In genomic region chr11:60359936-60360335, GRCm38 (mm10) we compare ENCODE assay signal across 16 mouse cellular contexts. TPM values are rescaled to one million over a fixed set of nuclear protein-coding genes. Genes with fewer than 3 reads are reported as not detected.
A peak's percentile ranks its signal among the peaks of the same experiment; 100 is the strongest.
DNase-seq lines count a peak whose midpoint lies in the region; ATAC-seq and TF ChIP-seq lines count a peak whose summit lies in the region.
"Had no signal": no experiment of that assay in that cellular context is flagged by ENCODE, and none has a peak within 500 bp of the region (broad histone marks: within the 10 kb centered on the region; RNA-seq: fewer than 3 reads in every experiment).

No protein-coding gene starts in this region.

- no peak for TF ChIP-seq EP300 in heart, adult 2 months (IDR thresholded peaks at IDR 0.05; ENCODE audit: insufficient read depth, low read depth, low read length)

- TF ChIP-seq CTCF in heart, adult 2 months (IDR thresholded peaks at IDR 0.05), result no peak
- no peak for TF ChIP-seq CTCF in left cerebral cortex, adult 2 months (IDR thresholded peaks at IDR 0.05)

- H3K27me3 ChIP-seq in heart, adult 2 months (ENCODE audit: control insufficient read depth, insufficient read depth, low read length), result no peaks in the 10 kb centered on the region
- H3K27me3 ChIP-seq in stomach, embryonic 16.5 days (ENCODE audit: control insufficient read depth, insufficient read depth, low read length), result no peaks in the 10 kb centered on the region
- H3K27me3 ChIP-seq: embryonic facial prominence, embryonic 13.5 days; forebrain, embryonic 12.5 days; heart, embryonic 13.5 days; intestine, embryonic 15.5 days had no signal

- H3K9ac ChIP-seq in heart, adult 2 months (ENCODE audit: low read depth, low read length), result no peak overlapping the region
- no peak overlapping the region for H3K9ac ChIP-seq in stomach, embryonic 16.5 days (ENCODE audit: low read length)
- H3K9ac ChIP-seq: embryonic facial prominence, embryonic 13.5 days; forebrain, embryonic 12.5 days; heart, embryonic 13.5 days; hindbrain, embryonic 14.5 days; intestine, embryonic 15.5 days had no signal

- peak overlapping the region; percentile 90 for H3K27ac ChIP-seq in heart, adult 2 months
- H3K27ac ChIP-seq in left cerebral cortex, adult 2 months, result peak overlapping the region; percentile 59
- H3K27ac ChIP-seq in stomach, embryonic 16.5 days (ENCODE audit: low read length), result peak overlapping the region; percentile 10; the same call in 1 of the 2 replicates
- H3K27ac ChIP-seq: embryonic facial prominence, embryonic 13.5 days; forebrain, embryonic 12.5 days; heart, embryonic 13.5 days; hindbrain, embryonic 14.5 days; intestine, embryonic 15.5 days had no signal

- H3K4me3 ChIP-seq in heart, adult 2 months, result no peak overlapping the region
- no peak overlapping the region for H3K4me3 ChIP-seq in left cerebral cortex, adult 2 months
- H3K4me3 ChIP-seq in stomach, embryonic 16.5 days (replicated peaks; ENCODE audit: low read length), result no peak overlapping the region
- H3K4me3 ChIP-seq: embryonic facial prominence, embryonic 13.5 days; forebrain, embryonic 12.5 days; heart, embryonic 13.5 days; intestine, embryonic 15.5 days had no signal

- intact Hi-C loops in heart, adult 2 months (cut with DNase I), result no loop called here
- intact Hi-C loops in heart, postnatal 25 days (cut with DNase I), result no loop called here
- intact Hi-C loops in left cerebral cortex, adult 2 months (cut with DNase I), result no loop called here
- intact Hi-C loops in left cerebral cortex, postnatal 14 days (cut with DNase I), result no loop called here

- no peaks in the 10 kb centered on the region for H3K79me2 ChIP-seq in heart, adult 2 months (replicated peaks; ENCODE audit: control insufficient read depth, insufficient read depth, low read length)

- no peaks in the 10 kb centered on the region for H3K9me3 ChIP-seq in stomach, embryonic 16.5 days (replicated peaks; ENCODE audit: control insufficient read depth, low read length)
- H3K9me3 ChIP-seq: embryonic facial prominence, embryonic 13.5 days; forebrain, embryonic 12.5 days; heart, embryonic 13.5 days; intestine, embryonic 15.5 days had no signal

- TF ChIP-seq POLR2A in heart, adult 2 months (IDR thresholded peaks at IDR 0.05; ENCODE audit: insufficient read depth, low read depth, low read length), result no peak

- ATAC-seq in stomach, embryonic 16.5 days (ENCODE audit: insufficient read depth, low FRiP score), result no peak
- ATAC-seq: forebrain, embryonic 16.5 days; intestine, embryonic 15.5 days had no signal

- H3K4me1 ChIP-seq in heart, adult 2 months (ENCODE audit: control insufficient read depth, insufficient read depth, low read length), result peaks cover 9% of the 10 kb centered on the region
- peaks cover 12% of the 10 kb centered on the region; the same call in 1 of the 2 replicates for H3K4me1 ChIP-seq in stomach, embryonic 16.5 days (ENCODE audit: control insufficient read depth, insufficient read depth, low read length)
- H3K4me1 ChIP-seq: embryonic facial prominence, embryonic 13.5 days; forebrain, embryonic 12.5 days; intestine, embryonic 15.5 days had no signal

- 62% methylated on average over 1 of the region's 1 CpGs for WGBS in heart, adult 2 months
- WGBS in stomach, embryonic 16.5 days, result 93% methylated on average over 1 of the region's 1 CpGs

- no peak overlapping the region for H3K4me2 ChIP-seq in stomach, embryonic 16.5 days (ENCODE audit: low read depth, low read length)
- H3K4me2 ChIP-seq: embryonic facial prominence, embryonic 13.5 days; forebrain, embryonic 12.5 days; heart, embryonic 13.5 days; hindbrain, embryonic 14.5 days; intestine, embryonic 15.5 days had no signal

- no peak for DNase-seq in heart, adult 2 months
- no peak for DNase-seq in heart, postnatal 25 days (ENCODE audit: low spot score)
- DNase-seq in left cerebral cortex, adult 2 months (ENCODE audit: extremely low spot score in 1 of 2, low spot score in 2 of 2), result no peak
- no peak for DNase-seq in left cerebral cortex, postnatal 14 days (ENCODE audit: low spot score in 2 of 2)
- no peak for DNase-seq in lung, adult 18-20 months
- DNase-seq: adrenal gland, adult 2 months; adrenal gland, postnatal 25 days; cerebellum, adult 9-10 months; cerebellum, postnatal 25 days had no signal

- H3K36me3 ChIP-seq in heart, adult 2 months (ENCODE audit: control insufficient read depth, insufficient read depth, low read length), result no peaks in the 10 kb centered on the region
- no peaks in the 10 kb centered on the region for H3K36me3 ChIP-seq in stomach, embryonic 16.5 days (ENCODE audit: control insufficient read depth, insufficient read depth, low read length)
- H3K36me3 ChIP-seq: embryonic facial prominence, embryonic 13.5 days; forebrain, embryonic 12.5 days; heart, embryonic 13.5 days; intestine, embryonic 15.5 days had no signal

RNA-seq across cellular contexts. Expression of gene Drc3, which starts 6.8 kb away (rescaled TPM):
- total RNA-seq in heart, adult 2 months (2021), result 1 to 10 TPM; 1.6 to 2.4 TPM
- polyA plus RNA-seq in heart, adult 2 months (2012; rRNA removed), result 4.1 and 4.2 TPM in 2 replicates
- total RNA-seq in heart, postnatal 25 days (2021), result 1 to 10 TPM; 2.1 TPM
- 10 to 100 TPM; 11.7 to 12.5 TPM for total RNA-seq in left cerebral cortex, adult 2 months (2021)
- 10 to 100 TPM; 11.7 to 13.6 TPM for total RNA-seq in left cerebral cortex, postnatal 14 days (2021)
- 1.4 TPM in 2 replicates for polyA plus RNA-seq in stomach, embryonic 16.5 days (2015; fragmentation: Nextera tagmentation; extraction: Ambion mirVana)

RNA-seq across cellular contexts. Expression of gene Tom1l2, which starts 7.2 kb away (rescaled TPM):
- 100 to 1,000 TPM; 102 to 113 TPM for total RNA-seq in heart, adult 2 months (2021)
- 123 and 149 TPM in 2 replicates for polyA plus RNA-seq in heart, adult 2 months (2012; rRNA removed)
- total RNA-seq in heart, postnatal 25 days (2021), result 100 to 1,000 TPM in 1 of 2 experiments, 10 to 100 TPM in 1; 98.9 to 110 TPM
- 100 to 1,000 TPM; 216 to 221 TPM for total RNA-seq in left cerebral cortex, adult 2 months (2021)
- total RNA-seq in left cerebral cortex, postnatal 14 days (2021), result 100 to 1,000 TPM; 163 to 172 TPM
- 29.9 and 35.8 TPM in 2 replicates for polyA plus RNA-seq in stomach, embryonic 16.5 days (2015; fragmentation: Nextera tagmentation; extraction: Ambion mirVana)

RNA-seq across cellular contexts. Expression of gene Gid4, which starts 57.0 kb away (rescaled TPM):
- total RNA-seq in heart, adult 2 months (2021), result 10 to 100 TPM; 47.8 to 49.5 TPM
- 30.5 and 53.8 TPM in 2 replicates for polyA plus RNA-seq in heart, adult 2 months (2012; rRNA removed)
- 10 to 100 TPM; 44.3 to 47.6 TPM for total RNA-seq in heart, postnatal 25 days (2021)
- 10 to 100 TPM; 52.6 to 52.7 TPM for total RNA-seq in left cerebral cortex, adult 2 months (2021)
- 10 to 100 TPM; 43.0 to 44.7 TPM for total RNA-seq in left cerebral cortex, postnatal 14 days (2021)
- polyA plus RNA-seq in stomach, embryonic 16.5 days (2015; fragmentation: Nextera tagmentation; extraction: Ambion mirVana), result 20.0 and 21.2 TPM in 2 replicates

RNA-seq across cellular contexts. Expression of gene Atpaf2, which starts 58.3 kb away (rescaled TPM):
- 10 to 100 TPM; 39.8 to 45.3 TPM for total RNA-seq in heart, adult 2 months (2021)
- polyA plus RNA-seq in heart, adult 2 months (2012; rRNA removed), result 37.7 and 46.7 TPM in 2 replicates
- total RNA-seq in heart, postnatal 25 days (2021), result 10 to 100 TPM; 44.5 to 49.9 TPM
- total RNA-seq in left cerebral cortex, adult 2 months (2021), result 10 to 100 TPM; 24.6 to 32.7 TPM
- 10 to 100 TPM; 28.7 to 30.4 TPM for total RNA-seq in left cerebral cortex, postnatal 14 days (2021)
- 51.2 and 52.6 TPM in 2 replicates for polyA plus RNA-seq in stomach, embryonic 16.5 days (2015; fragmentation: Nextera tagmentation; extraction: Ambion mirVana)

Comparison
In these comparisons a context has a peak if more than half of its experiments do, and no peak if none do; other contexts are left out.
1. H3K27ac ChIP-seq: peak in every context shown above with its lines; median percentile 90 in heart, adult 2 months; 59 in left cerebral cortex, adult 2 months; 10 in stomach, embryonic 16.5 days.